Mouse (Mus musculus) layer of hippocampus, adult 11-12 months (tissue): ENCODE data around the gene Fbxo45.
"Not testable (repeated sequence)": the region's sequence is repeated elsewhere in the genome, so short reads cannot be mapped to it uniquely, and the experiment has no call there.

Experiments
- DNase-seq: peaks from one replicate; pipeline ENCODE4 v3.0.0; 2022; ENCODE audit warnings: low spot score

Gene Fbxo45

DNA sequence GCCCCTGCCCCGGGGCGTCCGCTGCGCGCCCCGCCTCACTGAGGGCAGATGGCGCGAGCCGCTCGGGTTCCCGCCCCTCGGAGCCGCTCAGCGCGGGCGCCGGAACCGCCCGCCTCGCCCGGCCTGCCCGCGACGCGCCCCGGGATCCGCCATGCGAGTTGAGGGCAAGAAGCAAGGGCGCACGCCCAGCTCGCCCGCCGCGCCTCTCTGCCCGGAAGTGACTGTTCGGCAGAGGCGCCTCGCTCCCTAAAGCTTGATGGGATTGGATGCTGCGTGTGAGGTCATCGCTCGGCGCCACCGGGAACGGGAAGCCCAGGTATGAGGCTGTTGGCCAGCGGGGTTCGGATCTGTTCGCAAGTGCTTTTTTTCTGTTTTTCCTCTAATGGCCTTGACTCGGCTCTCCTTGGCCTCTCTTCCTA is at the start of gene Fbxo45, which contains the start of gene Wdr53:
Gene Fbxo45 (minus strand): TSS at position 207 of the 419 bp plus-strand sequence.
Gene Wdr53 (plus strand): TSS at position 276 of the 419 bp plus-strand sequence.
- DNase-seq, result peak; percentile 98

DNA sequence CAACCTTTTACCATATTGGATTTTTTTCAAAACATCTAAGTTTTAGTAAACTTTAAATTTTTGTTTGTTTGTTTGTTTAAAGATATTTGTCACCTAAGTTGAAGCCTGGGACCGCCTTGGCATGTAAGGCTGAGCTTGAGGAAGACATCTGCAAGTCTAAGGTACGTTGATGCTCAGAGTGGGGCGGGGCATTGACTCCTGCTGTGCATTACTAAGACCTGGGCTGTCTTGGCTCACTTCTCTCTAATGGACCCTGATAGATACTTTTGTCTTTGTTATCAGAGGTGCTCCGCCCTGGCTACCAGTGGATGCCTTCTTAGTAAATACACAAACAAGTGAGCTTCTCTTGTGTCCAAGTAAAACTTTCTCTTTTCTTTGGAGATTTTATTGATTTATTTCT is 44.9 kb upstream of the Fbxo45 start:
- DNase-seq, result no peak

DNA sequence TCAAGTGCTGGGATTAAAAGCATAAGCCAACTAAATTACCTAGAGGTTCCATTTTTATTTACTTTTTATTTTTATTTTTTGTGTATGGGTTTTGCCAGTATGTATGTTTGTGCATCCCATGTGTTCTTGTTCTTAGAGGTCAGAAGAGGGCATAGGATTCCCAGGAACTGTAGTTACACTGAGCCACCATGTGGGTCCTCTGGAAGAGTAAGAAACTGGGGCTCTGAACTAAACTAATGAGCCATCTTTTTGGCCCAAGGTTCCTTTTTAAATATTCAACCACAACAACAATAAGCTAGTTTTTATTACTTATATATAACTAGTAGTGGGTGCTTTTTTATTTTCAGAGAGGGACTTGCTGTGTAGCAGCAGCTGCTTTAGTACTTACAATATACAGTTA is 35.6 kb upstream of the Fbxo45 start:
- no peak for DNase-seq

DNA sequence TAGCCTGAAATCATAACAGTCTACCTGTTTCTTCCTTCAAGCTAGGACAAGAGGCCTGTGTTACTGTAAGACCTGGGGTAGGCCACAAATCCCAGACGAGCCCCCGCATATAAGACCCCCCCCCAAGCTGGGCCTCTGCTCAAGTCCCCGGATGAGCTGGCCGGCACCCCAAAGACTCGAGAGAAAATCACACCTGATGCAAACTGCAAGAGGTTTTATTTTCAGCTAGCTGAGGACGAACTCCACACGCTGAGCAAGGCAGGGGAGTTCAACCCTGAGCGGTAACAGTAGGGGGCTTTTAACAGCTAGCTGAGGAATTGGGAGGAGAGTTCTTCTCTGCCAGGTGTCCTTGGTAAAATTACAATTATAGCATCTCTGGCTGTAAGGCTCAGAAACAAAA is 33.3 kb upstream of the Fbxo45 start:
- DNase-seq, result no peak

DNA sequence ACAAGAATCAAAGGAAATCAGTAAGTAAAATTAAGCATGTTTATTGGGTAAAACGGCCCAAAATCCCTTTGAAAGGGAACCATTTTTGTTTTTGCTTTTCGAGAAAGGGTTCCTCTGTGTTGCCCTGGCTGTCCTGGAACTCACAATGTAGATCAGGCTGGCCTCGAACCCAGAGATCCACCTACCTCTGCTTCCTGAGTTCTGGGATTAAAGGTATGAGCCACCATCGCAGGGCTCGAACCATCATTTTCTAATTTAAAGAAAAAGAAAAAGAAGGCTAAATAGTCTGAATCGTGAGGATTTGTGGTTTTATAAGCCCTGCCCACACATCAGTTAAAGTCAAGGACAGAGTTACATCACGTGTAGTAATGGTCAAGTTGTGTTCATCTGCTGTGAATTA is 31.4 kb upstream of the Fbxo45 start:
- DNase-seq, result no peak

DNA sequence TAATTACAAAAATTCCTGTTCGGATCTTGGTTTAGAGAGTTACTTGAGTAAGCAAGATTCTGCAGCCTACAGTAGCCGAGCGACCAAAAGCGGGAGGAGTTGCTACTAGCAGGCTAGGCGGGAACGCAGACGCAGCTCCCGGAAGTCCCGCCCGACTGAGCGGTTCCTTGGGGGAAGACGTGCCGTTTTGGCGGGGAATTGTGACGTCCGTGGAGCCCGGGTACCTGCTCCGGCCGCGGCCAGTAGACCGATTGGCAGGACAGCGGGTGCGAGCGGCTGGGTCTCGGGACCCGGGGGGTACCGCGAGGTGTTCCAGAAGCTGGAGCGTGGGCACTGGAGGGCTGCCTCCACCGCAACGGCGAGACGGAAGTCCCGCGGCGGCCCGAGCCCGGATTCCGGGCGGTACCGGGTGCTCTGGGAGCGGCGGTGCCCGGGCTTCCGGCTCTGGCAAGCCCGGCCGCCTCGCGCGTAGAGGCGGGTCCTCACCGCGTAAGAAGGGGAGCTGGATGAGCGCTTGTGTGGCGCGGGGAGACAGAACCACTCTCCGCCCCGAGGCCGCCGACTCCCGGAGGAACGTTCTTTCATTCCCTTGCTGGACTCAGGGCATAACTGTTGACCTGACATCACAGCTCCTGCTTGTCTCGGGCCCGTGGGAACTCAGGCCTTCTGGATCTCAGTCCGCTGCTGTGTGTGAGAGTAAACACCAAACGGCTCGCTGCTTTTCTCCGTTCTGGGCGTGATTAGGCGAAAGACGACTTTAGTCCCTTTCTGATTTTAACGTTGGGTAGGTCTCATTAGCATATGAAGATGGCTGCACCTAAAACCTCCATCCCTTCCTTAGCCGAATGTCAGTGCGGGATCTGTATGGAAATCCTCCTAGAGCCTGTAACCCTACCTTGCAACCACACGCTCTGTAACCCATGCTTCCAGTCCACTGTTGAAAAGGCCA is 30.6 kb upstream of the Fbxo45 start, which contains the start of gene Rnf168:
Gene Rnf168 (plus strand): TSS at position 152 of the 949 bp plus-strand sequence.
- peak; percentile 87 for DNase-seq

DNA sequence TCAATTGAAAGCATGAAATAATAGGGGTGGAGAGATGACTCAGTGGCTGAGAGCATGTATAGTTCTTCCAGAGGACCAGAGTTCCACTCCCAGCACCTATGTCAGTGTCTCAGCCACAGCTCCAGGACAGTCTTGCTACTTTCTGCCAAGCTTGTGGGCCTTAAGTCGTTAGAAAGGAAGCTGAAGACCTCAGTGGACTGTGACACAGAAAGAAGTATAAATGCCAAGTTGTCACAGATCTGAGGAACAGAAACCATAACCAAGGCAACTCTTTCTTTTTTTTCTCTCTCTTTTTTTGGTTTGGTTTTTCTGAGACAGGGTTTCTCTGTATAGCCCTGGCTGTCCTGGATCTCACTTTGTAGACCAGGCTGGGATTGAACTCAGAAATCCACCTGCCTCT is 28.9 kb upstream of the Fbxo45 start:
- no peak for DNase-seq

DNA sequence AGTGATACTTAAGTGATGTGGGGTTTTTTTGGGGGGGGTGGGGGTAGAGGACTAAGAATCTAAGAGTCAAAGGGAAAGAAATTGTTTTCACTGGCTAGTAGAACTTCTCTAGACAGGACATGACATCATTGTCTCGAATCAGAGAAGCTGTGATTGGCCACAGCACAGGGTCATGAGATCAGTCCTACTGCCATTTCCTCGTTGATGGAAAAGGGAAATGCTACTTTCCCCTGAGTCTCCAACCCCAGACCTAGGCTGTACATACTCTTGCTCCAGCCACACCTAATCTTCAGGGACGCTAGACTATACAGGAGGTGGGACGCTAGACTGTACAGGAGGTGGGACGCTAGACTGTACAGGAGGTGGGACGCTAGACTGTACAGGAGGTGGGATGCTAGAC is 28.1 kb upstream of the Fbxo45 start:
- no peak for DNase-seq

DNA sequence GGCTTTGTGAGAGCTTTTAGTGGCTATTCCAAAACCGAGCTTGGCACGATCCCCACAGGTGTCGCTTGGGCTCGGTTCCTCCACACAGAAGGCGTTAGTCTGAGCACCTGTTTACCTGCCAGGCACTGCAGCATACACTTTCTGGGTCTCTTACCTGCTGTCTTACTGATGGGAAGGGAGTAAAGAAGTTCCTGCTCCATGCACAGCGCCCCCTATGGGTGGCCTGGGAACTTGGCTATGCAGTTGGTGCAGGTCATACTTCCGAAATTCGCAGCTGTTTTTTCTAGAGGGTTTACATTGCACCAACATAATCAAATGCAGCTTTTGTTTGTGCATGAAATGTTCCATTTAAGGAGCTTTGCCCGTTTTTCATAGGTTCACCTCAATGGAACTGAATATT is 26.4 kb upstream of the Fbxo45 start:
- no peak for DNase-seq

DNA sequence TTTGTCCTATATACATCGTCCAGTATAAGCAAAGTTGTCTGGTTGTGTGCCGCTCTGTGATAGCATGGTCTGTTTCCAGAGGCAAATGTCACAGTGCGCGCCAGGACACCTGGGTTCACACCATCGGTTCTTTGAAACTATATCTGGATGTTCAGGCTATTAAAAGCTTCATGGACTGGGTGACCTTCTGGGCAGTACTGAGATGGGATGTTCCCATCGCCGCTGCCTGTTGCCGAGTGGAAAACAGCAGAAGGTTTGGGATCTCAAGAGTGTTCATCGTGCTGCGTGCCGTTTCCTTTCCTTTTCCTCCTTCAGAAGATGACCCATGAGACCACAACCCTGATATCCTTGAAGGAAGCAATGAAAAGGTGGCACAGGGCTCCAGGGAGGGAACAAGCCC is 24.3 kb upstream of the Fbxo45 start, which contains the start of gene Smco1:
Gene Smco1 (plus strand): TSS at position 178 of the 400 bp plus-strand sequence.
- DNase-seq, result no peak

DNA sequence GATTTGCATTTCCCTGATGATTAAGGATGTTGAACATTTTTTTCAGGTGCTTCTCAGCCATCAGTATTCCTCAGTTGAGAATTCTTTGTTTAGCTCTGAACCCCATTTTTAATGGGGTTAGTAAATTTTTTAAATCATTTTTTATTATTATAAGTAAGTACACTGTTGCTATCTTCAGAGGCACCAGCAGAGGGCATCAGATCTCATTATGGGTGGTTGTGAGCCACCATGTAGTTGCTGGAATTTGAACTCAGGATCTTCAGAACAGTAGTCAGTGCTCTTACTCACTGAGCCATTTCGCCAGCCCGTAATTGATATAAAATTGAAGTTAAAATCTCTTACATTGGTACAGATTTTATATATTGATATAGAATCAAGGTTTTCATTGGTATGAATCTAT is 17.3 kb upstream of the Fbxo45 start:
- DNase-seq, result not testable (repeated sequence)

DNA sequence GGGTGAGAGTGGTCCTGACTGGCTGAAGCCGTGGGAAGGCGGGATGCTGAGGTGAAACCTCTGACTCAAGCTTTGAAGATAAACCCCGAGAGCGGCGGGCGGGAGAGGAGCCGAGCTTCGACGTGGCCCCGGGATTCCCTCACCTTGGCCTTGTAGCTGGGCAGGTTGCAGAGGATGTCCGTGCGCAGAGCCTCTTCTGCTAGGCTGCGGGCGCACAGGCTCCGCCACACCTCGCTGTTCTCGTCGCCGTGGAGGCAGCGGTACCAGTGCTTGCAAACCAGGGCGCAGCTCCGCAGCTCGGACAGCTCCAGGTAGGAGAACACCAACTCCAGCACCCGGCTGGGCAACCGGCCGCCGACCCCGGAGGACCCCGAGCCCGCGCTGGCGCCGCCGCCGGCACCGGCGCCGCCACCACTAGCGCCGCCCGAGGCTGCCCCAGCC is 587 bp downstream of the Fbxo45 start:
- DNase-seq, result peak; percentile 36

DNA sequence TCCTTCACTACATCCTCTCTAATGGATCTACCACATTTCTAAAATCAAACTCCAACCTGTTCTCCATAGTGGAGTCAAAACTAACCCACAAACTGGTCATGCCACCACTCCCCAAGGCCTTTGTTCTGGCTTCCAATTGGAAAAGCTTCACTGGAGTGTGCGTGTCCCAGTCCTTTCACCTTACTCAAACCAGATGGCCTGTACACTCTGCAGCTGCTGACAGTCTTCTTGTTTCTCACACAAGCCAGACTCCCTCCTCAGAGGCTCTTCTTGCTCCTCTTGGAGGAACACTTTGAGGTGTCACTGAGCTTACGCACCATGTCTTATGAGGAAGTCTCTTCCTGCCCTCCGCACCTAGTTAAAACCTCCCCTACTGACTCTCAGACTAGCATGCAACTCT is 3.1 kb downstream of the Fbxo45 start:
- no peak for DNase-seq

DNA sequence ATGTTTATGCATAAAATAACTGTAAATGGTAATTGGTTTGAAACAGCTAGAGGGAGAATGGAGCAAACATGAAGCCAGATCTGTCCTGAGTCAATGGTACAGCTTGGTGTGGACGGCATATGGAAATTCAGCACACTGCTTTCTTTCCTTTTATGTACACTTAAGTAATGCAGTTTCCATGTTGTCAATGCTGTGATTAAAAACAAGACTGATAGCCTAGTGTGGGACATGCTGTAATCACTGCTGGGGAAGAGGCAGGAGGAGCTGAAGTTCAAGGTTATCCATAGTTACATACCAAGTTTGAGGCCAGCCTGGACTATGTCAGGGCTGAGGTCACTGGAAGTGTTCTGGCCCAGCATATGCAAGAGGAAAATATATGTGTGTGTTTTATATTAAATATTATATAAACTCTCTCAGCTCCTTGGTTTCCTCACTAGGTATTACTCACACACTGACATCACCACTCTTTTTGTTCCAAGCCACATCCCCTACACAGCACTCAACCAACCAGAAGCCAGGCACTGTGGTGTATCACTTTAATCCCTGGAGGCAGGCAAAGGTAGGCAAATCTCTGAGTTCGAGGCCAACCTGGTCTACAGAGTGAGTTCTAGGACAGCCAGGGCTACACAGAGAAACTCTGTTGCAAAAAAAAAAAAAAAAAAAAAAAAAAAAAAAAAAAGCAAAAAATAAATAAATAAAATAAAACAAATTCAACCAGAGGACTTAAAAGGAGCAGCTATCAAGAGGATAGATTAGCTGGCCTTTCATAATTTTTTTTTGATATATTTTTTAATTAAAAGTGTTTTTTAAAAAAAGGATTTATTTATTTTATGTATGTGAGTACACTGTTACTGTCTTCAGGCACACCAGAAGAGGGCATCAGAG is 7.3 kb downstream of the Fbxo45 start:
- DNase-seq, result no peak

DNA sequence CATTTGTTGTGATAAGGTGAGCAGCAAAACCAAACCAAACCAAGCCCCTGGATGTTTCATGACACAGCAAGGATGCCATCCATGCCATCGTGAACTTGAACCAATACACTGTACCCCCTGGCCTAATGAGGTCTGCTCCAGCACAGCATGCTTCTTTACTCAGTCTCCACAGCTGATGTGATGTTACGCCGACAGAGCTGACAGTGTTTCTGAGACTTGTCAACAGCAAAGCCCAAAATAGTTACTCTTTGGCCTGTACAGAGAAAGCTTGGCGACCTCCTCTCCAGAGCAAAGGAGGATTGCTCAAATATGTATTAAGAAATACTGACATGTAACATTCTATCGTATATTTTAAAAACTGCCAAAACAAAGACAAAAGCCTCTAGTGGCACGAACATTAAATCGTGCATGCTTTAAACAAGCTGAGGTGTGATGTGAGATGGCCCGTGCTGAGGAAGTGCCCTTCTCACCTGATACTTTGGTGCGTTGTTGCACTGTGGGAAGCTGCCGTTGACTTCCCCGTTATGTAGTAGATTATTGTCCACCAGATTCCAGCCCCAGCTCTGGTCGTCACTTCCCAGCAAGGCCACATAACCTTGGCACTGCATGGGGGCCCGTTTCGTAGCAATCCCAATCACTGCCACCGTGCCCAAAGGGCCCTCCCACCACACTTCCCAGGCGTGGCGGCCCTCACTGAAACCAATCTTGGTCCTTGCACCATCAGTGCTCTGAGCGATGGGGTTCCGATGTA is 8.9 kb downstream of the Fbxo45 start:
- no peak for DNase-seq

DNA sequence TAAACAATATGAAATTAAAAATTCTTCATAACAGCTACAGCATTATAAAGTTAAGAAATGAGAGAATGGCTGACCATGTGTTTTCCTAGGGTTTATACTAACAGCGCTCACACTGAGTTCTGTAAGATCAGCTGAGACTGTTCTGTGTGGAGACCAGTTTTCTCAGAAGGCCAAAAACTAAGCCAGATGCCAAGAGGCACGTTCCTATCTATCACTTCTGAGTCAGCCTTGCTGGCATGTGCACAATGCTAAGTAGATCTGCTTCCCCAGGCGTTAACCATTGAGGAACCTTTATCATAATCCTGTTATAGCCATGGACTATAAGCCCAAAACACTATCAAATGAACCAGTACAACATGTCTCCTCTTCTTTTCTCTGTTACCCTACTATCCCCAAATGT is 14.9 kb downstream of the Fbxo45 start:
- DNase-seq, result not testable (repeated sequence)

DNA sequence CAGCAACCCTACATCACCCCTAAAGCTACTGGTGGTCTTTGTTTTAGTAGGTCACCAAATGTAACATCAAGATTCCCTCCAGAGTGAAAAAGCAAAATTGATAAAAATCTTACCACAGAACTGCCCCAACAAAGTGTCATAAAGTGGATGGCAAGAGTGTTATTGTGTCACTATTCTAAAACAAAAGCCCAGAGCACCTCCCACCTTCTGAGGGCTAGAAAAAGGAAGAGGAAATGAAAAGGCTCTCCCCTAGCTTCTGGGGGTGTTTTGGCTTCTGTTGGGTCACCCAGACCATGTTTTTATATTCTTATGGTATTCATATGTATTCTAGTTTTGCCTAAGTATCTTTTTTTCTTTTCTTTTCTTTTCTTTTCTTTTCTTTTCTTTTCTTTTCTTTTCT is 24.6 kb downstream of the Fbxo45 start:
- DNase-seq, result no peak

DNA sequence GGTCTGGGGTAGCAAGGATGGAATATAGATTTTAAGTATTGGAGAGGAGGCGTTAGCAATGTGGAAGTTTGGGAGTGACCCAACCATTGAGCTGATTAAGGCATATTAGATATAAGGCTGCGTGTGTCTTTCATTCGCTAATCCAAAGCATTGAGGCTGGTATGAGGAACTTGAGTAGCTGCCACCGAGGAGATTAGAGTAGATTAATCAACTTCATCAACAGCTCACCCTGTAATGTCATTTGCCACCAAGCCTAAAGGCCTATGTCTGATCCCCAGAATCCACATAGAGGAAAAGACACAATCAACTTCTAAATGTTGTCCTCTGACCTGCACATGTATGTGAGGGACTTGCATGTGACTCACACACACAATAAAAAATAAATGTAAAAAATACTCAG is 25.2 kb downstream of the Fbxo45 start:
- no peak for DNase-seq

DNA sequence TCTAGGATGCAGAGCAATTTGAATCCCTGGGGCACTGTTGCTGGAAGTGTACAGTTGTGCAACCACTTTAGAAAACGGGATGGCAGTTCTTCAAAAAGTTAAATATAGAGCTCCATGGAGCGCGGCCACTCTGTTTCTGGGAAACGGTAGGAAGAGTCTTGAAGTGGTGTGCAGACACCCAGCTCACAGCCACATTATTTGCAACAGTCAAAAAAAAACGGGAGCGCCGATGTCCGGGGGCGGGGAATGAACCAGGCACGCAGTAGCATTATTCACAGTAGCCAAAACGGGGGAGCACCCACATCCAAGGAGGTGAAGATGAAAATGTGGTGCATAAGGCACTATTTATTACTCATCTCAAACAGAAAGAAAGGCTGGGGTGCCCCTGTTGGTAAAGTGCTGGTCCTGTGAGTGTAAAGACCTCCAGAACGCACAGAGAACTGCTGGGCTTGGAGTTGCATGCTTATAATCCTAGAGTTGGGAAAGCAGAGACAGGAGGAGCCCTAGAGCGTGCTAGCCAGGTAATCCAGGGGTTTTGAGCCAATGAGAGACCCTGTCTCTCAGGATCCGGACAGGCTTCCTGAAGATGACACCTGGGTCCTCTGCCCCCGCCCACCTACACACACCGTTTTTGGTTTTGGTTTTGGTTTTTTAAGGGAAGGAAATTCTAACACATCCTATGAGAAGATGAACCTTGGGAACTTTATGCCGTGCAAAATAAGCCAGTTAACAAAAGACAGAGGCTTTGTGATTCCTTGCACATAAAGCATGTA is 32.0 kb downstream of the Fbxo45 start:
- no peak for DNase-seq

DNA sequence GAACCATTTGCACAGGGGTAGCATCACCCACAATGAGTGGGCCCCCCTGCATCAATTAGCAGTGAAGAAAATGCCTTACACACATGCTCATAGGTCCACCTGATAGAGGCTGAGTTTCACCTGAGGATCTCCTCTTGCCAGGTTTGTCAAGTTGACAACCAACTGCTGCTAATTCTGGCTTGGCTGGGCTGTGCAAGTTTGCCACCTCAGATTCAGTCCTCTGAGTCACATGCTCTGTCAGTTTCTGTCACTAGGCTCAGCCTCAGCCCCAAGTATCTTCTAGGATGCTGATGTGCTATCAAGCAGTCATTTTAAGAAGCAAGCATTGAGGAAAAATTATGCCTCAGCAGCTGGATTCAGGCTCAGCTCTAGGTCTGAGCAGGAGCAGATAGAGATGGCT is 32.8 kb downstream of the Fbxo45 start:
- DNase-seq, result no peak

DNA sequence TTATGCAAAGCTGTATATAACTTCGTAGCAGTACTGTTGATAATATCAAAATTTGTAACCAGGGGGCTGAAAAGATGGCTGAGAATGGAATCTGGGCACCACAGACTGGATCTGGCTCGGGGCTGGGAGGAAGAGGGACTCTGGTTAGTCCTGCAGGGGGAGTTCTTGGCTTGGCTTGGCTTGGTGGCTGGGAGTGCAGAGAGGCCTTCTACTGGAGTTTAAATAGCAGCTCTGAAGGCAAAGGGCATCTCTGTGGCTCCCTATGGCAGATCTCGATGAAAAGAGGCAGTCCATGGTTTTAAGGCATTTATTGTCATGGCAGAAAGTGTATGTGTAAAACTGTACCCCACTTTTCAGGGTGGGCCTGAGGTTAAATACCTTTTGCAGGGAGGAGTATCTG is 42.1 kb downstream of the Fbxo45 start:
- no peak for DNase-seq
